Mouse (Mus musculus) c-Kit-negative CD71-positive TER-119-positive erythroid progenitor cells, embryonic 14.5 days (primary cell): ENCODE results near the gene Ambra1.

Experiments
- DNase-seq: peaks from one replicate; pipeline ENCODE4 v3.0.0-alpha.2; 2013; ENCODE audit warnings: low read depth, low spot score

Ambra1 gene

DNA sequence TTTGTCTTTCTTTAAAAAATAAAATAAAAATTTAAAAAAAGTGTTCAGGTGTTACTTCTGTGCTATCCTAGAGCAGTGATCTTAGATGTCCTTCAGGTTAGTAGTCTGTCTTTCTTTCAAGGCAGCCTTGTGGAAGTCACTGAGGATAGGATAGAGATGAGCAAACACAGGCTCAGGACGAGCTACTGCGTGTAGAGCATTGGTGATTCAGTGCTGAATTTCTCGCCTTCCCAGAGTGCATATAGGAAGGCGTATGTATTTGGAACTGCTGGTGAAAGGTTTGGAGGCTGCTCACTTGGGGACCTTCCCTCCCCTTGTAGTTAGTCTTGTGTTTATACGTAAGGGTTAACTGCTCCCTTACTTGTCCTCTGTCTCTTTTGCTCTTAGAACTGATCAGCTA is 5.3 kb downstream of the Ambra1 start:
- no peak for DNase-seq

DNA sequence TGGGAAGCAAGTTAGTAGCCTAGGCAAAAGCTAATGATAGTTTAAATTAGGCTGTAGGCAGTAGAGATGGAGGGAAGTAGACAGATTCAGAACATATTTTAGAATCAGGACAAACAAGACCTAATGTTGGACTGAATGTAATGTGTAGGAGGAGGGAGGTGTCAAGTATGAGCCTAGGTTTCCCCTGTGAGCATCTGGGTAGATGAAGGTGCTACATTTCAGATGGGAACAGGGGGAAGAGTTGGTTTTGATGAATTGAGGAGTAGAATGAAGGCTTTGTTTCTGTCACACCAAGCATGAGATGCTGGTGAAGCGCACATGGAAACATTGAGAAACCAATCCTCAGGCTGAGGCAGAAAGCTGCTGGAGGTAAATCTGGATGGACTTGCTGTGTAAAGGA is 9.7 kb downstream of the Ambra1 start:
- no peak for DNase-seq

DNA sequence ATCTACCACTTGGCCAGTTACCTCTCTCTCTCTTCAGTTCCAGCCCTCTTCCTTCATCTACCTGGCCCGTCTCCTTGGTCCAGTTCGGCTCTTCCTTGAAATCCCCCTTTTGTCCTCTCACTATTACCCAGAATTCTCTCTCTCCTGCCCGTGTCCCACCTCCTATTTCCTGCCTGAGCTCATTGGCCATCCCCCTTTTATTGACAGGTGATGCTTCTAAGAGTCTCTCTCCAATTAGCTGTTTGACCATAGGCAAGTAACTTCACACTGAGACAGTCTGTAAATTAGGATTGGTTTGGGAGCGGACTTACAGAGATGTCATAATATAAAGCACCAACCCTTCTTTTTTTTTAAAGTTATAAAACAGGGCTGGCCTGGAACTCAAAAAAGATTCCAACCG is 14.8 kb downstream of the Ambra1 start:
- DNase-seq, result no peak

DNA sequence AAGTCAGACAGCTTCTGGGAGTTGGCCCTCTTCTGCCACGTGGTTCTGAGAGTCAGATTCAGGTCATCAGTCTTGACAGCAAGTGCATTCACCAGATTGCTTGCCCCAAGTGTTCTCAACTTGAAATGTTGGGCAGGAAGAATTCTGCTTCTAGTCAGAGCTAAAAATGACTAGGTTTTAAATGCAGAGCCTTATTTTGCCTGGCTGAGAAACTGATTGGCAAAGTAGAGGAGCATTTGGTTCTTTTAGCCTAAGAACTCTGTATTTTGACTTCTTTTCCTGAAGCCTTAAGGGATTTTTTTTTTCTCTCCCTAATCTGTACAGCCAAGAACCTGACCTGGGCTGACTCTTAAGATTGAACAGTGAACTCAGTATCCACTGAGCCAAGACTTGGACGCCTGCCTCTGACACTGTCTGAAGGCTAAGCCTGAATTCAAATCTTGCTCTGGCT is 19.9 kb downstream of the Ambra1 start:
- DNase-seq, result no peak

DNA sequence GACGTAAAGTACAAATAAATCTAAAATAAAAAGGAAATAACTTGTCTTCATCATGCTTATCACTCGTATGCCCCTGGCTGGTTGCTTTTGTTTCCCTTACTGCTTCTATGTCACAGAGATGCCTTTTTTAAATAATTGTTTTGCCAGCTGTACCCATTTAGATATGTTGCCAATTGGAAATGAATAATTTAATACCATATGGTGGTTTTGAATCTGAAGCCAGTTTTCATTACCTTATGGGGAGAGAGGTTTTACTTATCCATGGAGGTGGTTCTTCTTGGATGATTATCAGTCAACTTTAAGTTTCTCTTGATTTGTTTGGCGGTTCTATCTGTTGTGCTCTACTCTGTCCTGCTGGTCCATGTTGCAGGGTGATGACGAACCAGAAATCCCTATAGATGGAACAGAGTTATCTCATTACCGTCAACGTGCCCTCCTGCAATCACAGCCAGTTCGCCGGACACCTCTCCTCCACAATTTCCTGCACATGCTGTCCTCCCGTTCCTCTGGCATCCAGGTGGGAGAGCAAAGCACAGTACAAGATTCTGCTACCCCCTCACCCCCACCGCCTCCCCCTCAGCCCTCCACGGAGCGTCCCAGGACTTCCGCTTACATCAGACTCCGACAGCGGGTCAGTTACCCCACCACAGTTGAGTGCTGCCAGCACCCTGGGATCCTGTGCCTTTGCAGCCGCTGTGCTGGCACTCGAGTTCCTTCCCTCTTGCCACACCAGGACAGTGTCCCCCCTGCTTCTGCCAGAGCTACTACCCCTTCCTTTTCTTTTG is 42.2 kb downstream of the Ambra1 start:
- no peak for DNase-seq

DNA sequence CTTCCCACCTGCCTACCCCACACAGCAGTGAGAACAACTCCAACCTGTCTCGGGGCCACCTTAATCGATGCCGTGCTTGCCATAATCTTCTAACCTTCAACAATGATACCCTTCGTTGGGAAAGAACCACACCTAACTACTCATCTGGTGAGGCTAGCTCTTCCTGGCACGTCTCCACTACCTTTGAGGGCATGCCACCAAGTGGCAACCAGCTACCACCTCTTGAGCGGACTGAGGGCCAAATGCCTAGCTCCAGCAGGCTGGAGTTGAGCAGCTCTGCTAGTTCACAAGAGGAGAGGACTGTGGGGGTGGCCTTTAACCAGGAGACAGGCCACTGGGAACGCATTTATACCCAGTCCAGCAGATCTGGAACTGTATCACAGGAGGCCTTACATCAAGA is 43.4 kb downstream of the Ambra1 start:
- no peak for DNase-seq

DNA sequence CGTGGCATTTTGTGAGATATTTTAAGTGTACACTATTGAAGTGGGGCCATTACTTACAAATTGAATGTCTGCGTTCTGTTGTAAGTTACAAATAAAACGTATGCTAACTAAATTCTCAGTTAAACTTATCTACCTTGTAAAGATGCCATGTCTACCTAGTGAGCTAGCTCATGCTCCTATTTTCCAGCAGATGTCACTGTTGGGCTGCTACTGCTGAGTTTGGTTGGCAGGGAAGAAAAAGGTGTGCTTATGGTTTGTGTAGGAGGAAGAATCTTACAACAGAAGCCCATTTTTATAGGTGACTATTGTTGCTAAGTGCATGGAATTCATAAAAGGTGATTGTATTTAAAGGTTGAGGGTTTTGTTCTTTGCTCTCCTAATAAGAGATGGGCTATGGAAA is 49.2 kb downstream of the Ambra1 start:
- no peak for DNase-seq

DNA sequence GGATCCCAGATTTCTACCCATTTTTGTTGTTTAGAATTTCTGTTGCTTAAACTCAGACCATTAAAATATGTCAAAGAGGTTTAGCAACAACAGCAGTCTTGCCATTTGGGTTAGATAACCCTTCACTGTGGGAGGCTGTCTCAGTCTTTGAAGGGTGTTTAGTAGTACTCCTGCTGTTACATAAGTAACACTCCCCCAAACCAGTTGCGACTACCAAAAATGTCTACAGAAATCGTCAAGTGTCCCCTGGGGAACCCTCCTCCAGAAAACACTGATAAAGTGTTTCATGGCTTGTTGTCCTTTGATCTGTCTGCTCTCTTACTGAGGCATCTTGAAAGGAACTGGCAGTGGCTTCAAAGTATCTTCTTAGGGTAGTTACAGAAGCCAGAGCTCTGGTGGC is 61.7 kb downstream of the Ambra1 start:
- DNase-seq, result no peak

DNA sequence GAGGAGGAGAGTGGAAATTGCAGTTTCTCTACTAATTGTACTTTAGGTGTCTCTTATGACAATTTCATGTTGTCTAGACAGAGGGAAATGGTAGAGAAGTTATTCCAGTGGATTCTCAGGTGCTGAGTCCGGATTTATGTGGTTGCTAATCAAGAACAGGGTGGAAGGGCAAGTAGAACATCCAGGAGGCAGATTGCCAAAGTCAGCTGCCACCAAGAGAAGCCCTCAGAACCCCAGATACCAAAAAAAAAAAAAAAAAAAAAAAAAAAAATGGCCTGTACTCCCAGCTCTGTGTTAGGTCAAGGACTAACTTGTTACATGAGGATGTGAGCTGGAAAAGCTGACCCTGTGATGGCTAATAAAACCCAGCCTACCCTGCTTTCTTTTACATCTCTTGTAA is 62.4 kb downstream of the Ambra1 start:
- no peak for DNase-seq

DNA sequence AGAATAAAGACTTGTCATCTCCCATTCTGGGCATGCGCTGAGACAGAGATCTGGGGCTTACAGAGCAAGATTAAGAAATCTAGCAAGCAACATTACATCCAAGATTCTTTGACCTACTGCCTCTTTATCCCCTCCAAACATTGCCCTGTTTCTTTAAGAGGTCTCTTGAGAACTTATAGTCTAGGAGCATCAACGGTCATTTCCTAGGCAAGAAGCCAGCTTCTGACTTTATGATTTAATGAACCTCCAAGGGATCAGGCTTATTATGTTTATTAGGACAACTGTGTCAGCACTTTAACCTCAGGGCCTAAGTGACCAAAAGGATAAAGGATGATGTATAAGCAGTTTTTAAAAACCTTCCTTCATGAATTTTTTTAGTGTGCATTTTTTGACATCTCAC is 64.5 kb downstream of the Ambra1 start:
- DNase-seq, result no peak

DNA sequence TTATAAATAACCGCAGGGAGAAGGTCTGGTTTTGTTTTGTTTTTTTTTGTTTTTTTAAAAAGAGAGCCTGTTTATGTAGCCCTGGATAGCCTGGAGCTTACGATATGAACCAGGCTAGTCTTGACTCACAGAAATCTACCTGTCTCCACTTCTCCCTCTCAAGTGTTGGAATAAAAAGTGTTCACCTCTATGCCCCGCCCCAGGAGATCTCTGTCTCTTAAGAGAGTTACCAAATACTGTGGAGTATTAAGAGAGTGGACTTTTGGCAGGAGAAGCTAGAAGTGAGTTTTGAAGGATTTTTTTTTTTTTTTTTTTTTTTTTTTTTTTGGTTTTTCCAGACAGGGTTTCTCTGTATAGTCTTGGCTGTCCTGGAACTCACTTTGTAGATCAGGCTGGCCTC is 65.2 kb downstream of the Ambra1 start:
- DNase-seq, result no peak

DNA sequence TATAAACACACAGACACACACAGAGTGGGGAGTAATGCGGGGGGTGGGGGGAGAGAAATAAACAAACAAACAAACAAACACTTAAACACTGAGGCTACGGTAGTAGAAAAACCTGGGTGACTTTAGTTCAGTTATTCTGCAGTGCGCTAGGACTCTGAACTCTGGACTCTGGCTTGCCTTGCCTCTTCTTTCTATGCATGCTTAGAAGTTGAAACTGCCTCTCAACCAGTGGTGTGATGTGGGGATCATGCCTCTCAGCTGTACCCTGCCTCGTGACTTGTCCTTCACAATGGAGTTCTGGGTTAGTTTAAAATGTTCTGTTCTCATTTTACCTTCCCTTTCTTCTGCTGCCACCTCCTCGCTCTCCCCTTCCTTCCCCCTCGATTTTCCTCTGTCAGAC is 81.5 kb downstream of the Ambra1 start:
- no peak for DNase-seq

DNA sequence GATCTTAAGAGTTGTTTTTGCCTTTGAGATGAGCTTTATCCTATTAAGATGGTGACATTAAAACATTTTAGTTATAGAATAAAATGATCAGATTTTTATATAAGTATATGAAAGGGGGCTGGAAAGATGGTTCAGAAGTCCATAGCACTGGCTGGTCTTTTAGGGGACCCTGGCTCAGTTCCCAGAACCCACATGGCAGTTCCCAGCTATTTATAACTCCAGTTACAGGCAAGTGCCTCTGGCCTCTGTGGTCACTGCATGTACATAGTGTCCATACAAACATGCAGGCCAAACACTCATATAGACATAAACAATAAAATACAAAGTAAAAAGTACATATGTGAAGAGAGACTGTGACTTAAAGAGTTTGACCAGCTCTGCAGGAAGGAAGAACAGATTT is 86.8 kb downstream of the Ambra1 start:
- DNase-seq, result no peak

DNA sequence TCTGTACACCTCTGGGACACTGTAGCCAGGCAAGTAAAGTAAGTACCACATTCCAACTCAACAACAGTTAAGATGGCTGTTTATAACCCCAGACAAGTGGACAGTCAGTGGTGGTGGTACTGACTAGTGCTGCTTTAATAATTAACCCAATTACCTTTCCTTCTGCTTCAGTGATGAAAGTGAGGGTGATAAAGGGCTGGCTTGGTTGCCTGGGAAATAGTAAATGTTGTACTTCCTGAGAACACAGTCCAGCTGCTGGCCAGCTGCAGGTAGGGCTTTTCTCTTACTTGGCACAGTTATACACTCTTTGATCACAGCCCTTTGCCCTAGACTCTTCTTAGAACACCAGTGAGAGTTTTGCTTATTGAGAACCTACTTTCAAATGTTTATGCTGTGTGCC is 102.3 kb downstream of the Ambra1 start:
- no peak for DNase-seq

DNA sequence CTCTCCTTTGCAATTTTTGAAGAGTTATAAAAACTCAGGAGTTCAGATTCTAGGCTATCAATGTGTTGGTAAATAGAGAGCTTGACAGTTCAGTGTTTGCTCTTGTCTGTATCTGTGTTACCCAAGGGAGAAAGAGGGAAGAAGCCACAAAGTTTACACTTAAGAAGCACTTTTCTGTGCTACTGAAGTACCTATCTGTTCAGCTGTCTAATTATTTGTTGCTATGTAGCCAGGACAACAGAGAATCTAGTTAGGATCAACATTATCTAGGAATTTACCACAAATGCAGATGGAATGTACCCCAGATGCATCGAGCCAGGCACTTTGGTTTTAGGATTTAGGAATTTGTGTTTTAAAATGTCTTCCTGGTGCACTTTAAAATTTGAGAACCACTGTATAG is 104.3 kb downstream of the Ambra1 start:
- DNase-seq, result no peak

DNA sequence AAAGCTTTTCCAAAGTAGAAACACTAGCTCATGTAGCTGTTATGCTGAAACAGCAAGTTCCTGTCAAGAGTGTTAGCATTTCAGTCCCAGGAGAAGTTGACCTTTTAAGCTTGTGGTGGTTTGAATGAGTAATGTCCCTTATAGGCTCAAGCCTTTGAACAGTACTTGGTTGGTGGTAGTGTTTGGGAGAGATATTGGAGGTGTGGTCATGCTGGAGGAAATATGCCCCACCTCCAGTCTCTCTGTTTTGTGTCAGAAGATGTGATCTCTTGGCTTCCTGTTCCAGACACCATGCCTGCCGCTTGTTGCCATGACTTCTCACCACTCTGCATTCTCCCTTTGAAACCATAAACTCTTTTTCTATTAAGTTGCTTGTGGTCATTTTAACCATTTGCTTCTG is 105.1 kb downstream of the Ambra1 start:
- no peak for DNase-seq

DNA sequence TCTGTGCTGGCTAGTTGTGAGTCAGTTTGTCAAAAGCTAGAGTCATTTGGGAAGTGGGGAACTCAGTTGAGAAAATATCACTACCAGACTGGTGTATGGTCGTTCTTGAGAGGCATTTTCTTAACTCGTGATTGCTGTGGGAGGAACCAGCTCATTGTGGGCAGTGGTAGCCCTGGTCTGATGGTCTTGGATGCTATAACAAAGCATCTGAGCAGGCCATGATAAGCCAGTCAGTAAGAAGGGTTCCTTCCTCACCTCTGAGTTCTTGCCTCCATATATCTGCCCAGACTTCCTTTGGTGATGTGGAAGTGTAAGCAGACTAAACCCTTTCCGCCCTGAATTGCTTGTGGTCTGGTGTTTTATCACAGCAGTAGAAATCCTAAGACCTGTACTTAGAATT is 105.7 kb downstream of the Ambra1 start:
- no peak for DNase-seq

DNA sequence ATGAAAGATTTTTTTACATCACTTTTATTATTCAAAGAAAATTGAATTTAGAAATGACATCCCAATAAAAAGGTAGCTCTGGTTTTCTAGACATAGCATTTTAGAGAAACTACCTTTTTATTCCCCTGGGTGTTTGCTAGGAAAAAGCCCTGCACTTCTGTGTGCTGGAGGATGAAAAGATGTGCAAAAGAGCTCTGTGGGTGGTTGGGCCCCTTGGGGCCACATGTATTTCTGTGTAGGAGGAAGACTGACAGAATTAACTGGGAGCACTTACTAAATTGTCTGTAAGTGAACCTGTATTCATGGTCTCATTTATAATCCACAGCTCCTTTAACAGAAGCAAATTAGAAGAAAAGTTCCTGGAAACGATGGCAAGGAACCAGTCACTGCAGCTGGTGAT is 114.2 kb downstream of the Ambra1 start:
- no peak for DNase-seq

DNA sequence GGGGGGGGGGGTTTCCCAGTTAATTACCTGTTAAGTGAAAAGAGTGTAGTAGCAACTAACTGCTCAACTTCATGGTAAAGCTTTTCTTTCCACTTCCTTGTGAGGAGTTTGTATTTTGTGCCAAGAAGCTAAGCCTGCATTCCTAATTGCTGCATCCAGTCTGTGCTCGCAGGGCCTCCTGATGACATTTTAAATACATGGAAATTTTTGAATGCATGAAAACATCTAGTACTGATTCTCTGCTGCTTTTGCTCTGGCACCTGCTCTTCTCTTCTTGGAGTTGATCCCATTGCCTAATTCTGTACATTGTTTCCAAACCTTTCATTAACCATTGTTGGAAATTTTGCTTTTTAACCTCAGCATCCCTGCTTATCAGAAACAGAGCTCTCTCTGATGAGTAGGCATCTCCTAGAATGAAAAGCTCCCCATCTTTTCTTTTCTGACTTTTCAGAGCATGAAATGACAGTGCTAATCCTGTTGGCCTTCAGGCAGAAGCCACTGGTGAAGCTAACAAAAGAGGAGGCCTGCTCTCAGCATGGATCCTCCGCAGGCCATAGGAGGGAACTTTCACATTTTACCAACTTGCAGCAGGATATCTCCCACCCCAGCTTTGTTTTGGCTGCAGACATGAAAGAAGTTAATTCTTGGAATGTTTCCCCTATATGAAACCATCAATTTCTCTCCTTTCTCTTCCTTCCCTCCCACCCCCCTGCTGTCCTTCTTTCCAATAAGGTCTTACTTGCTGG is 122.7 kb downstream of the Ambra1 start:
- no peak for DNase-seq

DNA sequence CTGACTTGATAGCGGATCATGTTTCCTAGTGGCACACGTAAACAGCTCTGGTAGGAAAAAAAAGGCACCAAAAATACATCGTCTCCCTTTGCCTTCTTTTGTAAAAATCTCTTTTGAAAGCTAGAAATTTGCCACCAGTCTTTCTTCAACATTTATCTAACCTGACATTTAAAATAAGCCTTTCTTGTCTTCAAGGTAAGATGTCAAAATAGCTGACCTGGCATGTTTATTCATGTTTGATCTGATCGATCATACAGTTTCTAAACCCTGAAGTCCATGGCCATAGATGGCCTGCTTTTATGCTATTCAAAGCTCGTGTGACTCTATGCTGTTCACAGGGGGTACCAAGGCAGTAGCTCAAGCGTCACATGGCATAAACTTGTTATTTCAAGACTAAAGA is 124.6 kb downstream of the Ambra1 start:
- no peak for DNase-seq

DNA sequence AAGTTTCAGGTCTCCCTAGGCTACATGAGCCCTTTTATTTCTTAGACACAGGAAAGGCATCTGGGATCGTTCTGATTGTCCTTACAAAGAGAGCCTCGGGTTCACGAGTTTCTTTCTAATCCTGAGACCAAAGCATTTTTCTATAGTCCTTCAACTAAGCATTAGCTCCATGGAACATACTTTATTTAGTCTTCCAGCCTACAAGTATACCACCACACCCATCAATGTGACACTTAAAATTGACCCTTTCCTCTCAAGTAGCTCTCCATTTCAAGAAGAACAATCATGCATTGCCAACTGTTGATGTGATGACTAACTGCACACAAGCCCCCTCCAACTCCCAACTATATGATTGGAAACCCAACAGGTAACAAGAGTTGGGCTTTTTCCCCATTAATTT is 127.0 kb downstream of the Ambra1 start:
- no peak for DNase-seq

DNA sequence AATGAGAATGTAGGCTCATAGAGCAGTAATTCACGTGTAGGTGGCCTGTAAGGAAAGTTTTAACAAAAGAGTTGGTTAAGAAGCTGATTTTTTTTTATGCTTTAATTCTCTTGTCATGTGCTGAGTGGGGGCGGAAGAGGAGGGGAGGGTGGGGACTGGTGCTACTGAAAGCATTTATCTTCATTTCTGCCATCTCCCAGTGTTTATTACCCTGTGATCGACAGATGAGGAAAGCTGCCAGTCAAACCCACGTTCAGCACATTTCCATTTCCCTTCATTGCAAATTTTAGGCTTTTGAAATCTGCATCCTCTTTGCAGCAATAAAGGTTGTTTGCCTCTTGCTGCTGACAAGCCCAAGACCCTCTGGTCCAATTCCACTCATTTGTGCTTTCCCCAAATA is 129.5 kb downstream of the Ambra1 start:
- no peak for DNase-seq

DNA sequence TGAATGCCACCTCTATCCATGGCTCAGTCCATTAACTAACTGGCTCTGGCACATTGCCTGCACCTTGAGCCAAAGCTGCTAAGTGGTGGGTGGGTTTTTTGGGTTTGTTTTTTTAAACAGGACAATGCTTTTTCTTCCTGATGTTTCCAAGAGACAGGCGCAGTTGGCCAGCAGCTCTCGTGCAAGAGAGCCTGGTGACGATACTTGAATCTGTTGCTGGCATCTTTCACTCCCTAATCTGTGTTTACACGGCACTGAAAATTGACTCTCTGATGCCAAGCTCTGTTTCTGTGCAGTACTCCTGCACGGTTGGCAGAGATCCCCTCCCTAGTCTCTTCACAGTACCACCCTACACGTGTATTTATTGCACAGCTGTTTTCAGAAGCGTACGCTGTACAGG is 140.8 kb downstream of the Ambra1 start:
- no peak for DNase-seq
